Mouse (Mus musculus) retina, adult 2 months (tissue): ENCODE data around the gene Map3k6.
A peak's percentile ranks its signal among the peaks of the same experiment; 100 is the strongest.

ENCODE experiments used
- DNase-seq: peaks from one replicate; pipeline ENCODE4 v3.0.0-alpha.2; 2012; ENCODE audit warnings: low read depth, low spot score

The Map3k6 gene

DNA sequence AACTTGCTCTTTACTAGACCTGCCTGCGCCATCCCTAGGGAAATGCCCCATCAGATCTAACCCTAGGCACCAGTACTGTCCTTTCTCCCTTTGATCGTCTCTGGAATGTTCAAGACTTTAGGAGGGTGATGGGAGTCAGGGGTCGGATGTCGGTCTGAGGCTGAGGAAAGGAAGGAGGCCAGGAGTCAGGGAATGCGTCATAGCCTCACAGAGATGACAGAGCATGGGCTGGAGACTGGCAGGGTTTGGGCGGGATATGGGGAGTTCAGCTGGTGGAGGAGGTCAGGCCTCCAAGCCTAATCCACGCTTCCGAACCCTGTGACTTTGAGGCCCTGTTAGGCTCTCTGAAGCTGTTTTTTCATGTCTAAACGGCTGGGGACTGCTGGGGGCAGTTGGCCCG lies 27.0 kb upstream of the Map3k6 start:
- no peak for DNase-seq

DNA sequence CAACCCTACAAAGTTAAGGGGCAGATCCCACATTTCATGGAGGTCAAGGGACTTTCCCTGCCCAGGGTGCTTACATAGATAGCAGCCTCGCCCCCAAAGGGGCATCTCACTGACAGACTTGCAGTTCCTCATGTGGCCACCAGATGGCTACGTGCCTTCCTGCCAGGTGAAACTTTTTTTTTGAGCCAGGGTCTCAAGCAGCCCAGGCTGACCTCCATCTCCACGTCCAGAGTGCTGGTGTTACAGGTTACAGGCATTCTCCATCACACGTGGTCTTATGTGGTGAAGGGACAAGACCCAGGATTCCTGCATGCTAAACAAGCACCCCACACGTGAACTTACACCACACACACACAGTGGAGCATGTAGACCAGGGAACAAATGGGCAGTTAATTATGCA lies 23.0 kb upstream of the Map3k6 start:
- DNase-seq = no peak

DNA sequence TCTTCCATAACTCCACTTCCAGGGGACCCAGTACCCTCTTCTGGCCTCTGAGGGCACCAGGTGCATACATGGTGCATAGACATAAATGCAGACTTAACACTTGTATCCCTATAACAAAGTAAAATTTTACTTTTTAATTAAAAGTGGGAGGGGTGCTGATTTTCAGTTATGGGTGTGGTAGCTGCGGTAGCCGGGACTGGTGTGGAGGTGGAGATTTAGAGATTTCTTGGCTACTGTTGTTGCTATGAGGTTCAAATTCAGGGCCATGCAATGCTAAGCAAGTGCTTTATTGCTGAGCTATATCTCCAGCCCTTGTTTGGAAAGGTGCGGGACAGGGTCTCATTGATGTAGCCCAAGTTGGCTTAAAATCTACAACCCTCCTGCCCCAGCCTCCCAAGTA lies 21.9 kb upstream of the Map3k6 start:
- DNase-seq = no peak

DNA sequence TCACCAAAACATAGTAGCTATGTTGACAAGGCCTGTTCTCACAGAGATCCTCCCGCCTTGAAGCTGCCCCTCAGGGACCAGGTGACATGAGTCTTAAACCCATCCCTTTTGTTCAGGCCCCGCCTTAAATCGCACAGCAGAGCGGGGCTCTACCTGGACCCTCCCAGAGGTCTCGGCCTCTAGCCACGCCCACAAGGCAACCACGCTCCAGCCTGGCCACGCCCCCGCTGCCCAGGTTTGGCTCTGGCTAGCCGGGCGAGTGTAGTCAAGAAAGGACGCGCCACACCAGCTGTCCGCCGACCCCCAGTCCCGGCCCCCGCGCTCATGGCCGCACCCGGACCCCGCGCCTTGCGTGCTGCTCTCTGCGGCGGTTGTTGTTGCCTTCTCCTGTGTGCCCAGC lies 20.0 kb upstream of the Map3k6 start:
- no peak for DNase-seq

DNA sequence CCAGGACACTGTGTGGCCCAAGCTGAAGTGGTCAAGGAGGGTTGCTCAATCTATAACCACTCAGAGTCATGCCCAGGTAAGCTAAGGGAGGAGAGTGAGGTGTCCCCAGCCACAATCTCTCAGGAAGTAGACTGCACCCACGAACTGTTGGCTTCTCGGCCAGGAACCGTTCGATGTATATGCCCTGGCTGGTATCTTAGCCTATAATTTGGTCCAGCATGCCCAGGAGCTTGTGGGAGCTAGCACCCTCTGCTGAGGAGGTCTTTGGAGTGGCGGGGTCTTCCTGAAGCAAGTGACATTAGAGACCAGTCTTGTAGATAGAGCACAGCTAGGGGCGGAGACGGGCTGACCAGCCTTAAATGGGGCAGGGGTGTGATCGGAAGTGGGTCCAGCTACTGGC lies 18.9 kb upstream of the Map3k6 start:
- no peak for DNase-seq

DNA sequence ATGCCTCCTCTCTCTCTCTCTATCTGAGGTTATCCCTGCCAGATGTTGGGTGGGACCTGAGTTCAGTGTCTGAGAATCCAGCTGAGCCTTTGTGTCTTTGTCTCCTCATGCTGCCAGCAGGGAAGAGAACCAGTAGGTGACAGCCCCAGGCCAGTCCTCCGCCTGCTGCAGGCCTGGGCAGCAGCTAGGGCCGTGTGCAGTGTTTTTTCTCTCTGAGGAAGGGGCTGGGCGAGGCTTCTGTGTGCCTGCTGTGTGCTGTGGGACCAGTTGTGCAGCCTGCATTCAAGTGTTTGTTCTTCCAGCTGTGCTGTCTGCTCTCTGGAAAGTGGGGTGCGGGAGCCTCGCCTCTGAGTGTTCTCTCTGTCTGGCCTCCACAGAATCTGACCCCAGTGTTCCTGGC lies 16.7 kb upstream of the Map3k6 start:
- DNase-seq = no peak

DNA sequence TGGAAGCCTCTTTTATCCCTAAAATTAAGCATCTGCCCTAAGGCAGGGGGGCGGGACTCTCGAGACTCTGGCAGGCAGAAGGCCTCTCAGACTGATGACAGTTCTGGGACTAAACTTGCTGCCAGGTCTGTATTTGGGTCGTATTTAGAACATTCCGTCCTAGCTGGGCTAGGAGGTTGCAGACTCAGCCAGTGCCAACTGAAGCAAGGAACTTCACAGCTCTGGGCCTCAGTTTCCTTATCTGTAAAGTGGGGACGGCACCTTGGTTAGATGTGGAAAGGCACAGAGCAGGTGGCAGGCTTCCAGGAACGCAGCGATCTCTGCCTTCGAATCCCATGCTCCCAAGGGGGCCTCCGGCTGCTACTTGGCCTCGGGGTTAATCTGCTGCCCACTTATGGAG lies 14.5 kb upstream of the Map3k6 start:
- DNase-seq = no peak

DNA sequence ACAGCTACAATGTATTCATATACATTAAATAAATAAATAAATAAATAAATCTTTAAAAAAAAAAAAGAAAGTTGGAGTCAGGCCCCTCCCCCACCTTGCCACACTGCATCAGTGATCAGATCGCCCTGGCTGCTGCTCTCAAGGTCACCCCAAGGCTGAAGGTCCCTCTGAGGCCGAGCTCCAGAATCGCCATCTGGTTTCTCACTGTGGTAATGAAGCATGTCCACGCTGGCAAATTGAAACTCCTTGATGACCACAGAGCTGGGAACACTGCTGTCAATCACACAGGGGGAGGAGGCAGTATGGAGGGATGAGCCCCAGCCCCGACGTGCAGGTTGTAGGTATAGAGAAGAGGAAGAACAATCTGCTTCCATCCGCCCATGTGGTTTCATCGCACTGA lies 13.0 kb upstream of the Map3k6 start:
- DNase-seq = no peak

DNA sequence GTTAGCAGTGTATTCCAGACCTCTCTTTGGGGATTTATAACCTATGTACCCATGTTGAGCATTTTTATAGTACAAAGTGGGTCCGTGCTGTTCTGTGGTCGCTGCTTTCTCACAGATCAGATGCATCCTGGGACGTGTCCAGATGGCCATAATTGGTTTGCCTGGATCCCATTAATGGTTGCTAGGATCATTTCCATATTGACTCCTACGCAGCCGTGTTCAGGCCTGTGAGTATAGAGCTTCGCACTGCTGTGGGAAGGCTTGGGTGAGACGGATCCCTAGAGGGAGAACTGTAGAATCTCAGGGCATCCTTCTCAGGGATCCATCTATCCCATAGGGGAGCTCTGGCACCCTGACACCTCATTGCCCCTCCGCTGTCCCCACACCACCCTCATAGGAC lies 11.0 kb upstream of the Map3k6 start:
- no peak for DNase-seq

DNA sequence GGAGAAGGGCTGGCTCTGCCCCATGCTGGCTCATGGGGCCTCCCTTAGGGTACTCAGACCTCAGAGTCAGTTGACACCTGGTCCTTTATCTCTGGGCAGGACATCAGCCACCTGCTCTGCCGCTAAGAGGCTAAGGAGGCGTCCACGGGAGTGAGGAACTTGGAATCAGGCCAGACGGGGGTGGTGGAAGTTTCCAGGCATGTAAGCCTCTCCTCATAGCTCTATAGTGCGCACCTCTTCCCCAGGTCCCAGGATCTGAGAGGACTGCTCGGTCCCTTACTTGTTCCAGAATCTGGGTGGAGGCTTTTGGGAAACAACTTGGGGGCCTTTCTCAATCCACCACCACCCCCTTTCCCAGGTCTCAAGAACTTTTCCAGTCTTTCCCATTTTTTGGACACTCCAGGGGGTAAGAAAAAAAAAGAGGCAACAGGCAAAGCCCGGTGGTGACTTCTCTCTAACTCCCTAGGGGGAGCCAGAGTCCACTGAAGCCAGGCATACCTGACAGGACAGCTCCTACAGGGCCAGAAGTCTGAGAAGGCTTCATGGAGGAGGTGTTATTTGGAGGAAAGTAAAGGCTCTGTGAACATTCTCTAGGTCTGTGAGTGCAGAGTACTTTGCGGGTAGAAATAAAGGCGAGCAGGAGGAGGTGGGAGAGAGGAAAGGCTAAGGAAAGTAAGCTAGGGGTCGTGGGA lies 7.2 kb upstream of the Map3k6 start:
- no peak for DNase-seq

DNA sequence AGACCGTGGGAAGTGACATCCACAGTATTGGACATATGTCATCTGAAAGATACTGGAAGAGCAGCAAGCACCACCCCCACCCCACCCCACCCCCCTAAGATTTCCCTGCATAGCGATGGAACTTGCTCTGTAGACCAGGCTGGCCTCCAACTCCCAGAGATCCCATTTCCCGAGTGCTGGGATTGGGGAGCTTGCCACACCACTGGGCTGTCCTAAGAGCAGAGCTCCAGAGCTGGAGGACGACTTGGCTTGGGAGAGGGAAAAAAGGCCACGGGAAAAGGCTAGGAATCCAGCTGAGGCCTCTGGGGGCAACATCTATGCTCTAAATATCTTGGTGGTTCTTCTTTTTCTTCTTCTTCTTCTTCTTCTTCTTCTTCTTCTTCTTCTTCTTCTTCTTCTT lies 5.8 kb upstream of the Map3k6 start:
- no peak for DNase-seq

DNA sequence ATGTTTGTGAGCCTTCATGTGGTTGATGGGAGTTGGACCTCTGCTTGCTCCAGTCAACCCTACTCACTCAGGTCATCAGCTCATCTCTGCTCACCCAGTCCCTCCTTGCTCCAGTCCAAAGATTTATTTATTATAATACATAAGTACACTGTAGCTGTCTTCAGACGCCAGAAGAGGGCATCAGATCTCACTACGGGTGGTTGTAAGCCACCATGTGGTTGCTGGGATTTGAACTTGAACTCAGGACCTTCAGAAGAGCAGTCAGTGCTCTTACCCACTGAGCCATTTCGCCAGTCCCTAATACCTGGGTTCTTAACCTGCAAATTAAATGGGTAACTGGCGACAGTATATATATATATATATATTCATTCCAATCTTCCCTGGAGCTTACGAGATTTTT lies 5.2 kb upstream of the Map3k6 start:
- no peak for DNase-seq

DNA sequence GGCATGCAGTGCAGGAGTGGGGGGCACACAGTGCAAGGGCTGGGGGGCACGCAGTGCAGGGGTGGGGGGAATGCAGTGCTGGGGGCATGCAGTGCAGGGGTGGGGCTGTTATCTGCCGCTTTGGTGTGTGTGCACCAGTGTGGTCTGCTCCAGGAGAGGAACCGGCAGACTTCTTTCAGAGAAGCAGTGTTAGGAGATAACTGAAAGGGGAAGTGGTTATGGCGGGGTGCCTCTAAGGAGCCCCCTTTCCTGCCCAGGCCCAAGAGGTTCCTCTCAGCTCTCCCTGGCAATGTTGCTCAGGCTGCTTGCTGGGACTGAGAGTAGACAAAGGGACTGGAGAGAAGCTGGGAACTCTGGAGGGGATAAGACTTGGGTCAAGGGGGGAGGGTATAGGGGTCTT lies 2.7 kb upstream of the Map3k6 start:
- no peak for DNase-seq

DNA sequence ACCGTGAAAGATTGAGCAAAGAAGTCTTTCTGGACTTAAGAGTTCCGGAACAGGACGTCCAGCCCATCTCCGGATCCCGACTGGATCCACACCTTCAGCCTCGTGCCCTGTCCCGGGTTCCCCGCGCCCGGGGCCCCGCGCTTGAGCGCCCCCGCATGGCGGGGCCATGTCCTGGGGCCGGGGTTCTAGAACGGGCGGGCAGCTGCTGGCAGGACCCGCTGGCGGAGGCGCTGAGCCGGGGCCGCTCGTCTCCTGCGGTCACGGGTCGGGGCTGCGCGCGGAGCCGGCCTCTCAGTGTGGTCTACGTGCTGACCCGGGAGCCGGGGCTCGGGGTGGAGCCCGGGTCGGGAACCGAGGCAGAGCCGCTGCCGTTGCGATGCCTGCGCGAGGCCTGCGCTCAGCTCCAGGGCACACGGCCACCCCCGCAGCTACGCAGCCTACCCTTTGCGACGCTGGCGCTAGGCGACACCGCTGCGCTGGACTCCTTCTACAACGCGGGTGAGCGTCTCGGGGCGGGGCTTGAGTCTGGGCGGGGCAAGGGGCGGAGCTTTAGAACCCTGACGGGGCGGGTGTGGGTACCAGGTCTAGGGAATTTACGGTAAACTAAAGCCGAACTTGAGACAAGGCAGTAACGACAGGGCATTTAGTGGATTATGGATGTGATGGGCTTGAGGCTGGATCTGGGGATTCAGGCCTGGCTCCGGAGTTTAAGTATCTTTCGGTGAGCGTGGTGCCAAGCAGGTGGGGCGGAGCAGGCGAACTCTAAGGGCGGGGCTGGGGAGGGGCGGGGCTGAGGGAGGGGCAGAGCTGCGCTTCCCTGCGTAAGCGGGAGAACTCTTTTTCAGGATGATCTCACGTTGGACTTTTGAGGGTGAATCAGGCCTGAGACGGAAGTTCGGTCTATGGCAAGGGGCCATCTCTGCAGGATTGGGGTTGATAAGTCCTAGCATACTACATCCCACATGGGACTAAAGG lies 603 bp downstream of the Map3k6 start:
- DNase-seq = peak; percentile 64

DNA sequence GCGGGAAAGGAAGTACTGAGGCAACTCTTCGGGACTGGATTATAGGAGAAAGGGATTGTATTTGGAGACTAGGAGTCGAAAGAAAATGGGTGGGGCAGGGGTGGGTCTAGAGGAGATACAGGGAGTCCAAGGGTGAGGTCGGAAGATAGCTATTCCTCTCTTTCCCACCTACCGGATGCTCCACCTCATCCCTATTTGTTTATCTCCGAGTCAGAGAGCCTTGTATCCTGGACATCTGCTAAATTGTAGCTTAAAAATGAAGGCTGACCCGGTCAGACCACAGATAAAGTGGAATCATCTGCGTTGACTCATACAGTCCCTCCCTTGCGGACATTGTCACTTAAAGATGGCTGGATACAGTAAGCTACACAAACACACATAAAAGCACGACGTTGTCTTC lies 1.3 kb downstream of the Map3k6 start:
- no peak for DNase-seq

DNA sequence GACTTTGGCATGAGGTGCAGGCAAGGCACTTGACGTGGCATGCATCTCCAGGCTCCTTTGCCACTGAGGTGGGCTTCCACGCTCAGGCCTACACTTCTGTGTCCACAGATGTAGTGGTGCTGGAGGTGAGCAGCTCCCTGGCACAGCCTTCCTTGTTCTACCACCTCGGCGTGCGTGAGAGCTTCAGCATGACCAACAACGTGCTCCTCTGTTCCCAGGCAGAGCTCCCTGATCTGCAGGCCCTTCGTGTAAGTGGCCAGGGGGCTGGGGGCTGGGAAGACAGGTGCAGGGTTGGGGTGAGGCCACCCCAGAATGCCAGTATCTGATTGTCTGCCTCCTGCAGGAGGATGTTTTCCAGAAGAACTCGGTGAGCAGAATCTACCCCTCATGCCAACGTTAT lies 2.1 kb downstream of the Map3k6 start:
- DNase-seq = no peak

DNA sequence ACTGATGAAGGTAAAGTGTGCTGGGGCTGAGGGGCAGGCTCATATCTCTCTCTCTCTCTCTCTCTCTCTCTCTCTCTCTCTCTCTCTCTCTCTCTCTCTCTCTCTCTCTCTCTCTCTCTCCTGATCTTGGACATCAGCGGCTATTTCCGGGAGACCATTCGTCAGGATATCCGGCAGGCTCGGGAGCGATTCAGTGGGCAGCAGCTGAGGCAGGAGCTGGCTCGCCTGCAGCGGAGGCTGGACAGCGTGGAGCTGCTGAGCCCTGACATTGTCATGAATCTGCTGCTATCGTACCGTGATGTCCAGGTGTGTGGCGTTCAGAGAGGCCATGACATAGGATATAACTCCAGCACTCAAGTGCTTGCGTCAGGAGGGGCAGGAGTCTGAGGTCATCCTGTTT lies 2.9 kb downstream of the Map3k6 start:
- no peak for DNase-seq

DNA sequence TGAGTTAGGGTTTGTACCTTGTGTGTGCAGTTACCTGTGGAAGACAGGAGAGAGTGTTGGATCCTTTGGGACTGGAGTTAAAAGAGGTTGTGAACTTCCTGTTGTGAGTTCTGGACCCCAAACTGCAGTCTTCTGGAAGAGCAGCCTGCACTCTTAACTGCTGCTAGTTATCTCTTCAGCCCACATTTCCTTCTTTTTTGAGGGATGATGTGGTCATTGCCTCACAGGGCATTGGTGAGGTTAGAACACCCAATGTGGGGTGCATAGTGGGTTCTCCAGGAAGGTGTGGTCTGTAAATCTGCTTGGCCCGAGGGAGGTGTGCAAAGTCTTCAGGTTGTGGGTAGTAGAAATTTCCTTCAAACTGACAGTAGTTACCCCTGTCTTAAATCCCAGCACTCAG lies 3.7 kb downstream of the Map3k6 start:
- no peak for DNase-seq

DNA sequence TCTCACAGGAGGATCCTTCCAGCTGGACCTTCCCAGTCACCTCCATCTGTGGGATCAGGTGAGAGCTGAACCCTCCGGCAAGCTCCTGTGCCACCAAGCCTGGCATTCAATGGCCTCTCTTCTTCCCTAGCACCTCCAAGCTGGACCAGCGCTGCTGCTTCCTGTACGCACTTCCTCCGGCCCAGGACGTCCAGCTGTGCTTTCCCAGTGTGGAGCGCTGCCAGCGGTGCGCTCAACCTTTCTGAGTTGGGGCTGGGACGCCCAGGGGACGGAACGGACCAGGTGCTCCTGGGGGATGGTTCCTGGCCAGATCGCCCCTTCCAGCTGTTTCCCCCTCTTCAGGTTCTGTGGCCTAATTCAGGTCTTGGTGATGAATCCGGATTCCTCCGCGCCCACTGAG lies 6.5 kb downstream of the Map3k6 start:
- DNase-seq = no peak

DNA sequence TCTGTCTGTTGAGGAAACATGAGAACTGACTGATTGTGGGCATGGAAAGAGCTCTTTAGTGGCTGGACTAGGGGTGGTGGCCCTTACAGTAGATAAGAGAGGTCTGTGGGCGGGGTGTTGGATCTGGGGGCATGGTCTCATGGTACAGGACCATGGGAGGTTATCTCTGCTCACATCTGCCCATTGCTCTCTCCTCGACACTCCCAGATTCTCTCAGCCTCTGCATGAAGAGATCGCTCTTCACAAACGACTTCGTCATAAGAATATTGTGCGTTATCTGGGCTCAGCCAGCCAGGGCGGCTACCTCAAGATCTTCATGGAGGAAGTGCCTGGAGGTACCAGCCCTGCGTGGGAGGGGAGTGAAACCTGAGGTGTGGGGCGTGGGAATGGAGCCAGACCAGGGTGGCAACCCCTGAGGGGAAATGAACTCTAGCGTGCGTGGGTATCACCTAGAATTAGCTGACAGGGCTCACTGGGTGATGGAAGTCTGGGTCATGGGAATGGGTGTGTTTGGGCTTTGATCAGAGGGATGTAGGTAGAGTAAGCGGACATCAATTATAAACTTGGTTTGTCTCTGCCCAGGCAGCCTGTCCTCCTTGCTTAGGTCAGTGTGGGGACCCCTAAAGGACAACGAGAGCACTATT lies 7.3 kb downstream of the Map3k6 start:
- DNase-seq = no peak

DNA sequence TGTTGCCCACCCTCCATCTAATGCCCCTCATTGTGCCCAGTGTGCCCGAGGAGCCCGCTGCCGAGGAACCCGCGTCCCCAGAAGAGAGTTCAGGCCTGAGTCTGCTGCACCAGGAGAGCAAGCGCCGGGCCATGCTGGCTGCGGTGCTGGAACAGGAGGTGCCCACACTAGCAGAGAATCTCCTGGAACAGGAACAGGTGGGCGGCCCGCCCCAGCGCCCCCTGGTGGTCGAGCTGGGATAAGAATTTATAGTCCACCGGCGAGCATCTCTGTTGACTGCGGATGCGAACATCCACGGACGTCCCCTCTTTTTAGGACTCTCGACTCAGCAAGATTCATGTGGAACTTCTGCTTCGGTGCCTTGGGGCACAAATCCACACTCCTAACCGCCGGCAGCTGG lies 10.0 kb downstream of the Map3k6 start:
- no peak for DNase-seq

DNA sequence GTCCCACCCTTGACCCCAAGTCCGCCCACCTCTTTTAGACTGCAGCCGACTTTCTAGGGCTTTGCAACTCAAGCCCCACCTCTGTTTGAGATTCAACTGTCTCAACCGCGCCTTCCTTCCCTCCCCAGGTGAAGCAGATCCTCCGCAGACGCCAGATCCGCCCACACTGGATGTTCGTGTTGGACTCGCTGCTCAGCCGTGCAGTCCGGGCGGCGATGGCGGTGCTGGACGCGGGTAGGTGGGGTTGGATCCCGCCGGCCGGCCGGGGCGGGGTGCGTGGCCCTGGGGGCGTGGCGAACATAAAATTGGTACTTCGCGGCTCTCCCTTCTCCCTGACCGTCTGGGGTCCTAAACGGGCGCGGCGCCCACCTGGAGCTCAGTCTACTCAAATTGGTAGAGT lies 10.6 kb downstream of the Map3k6 start:
- no peak for DNase-seq

DNA sequence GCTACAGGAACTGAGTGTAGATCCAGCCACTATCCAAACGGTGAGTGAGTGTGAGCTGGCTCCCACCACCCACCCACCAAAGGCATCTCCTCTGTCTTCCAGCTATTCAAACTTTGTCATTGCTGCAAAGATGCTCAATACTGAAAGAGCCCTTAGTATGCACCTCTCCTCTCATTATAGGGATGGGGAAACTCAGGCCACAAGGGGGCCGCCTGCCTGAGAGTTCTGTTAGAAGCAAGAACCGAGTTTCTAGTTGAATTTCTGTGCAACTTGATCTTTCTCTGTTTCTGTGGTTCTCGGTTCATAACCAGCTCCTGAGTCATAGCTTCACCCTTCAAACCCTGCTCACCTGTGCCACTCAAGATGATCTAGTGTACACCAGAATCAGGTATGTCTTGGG lies 11.5 kb downstream of the Map3k6 start:
- no peak for DNase-seq
